Mouse (Mus musculus): ENCODE measurements around the gene Olfr231. TPM values are rescaled to one million over a fixed set of nuclear protein-coding genes. Genes with fewer than 3 reads are reported as not detected.

The Olfr231 gene
- polyA plus RNA-seq (2015; fragmentation: Nextera tagmentation; extraction: Ambion mirVana): not detected in 2 replicates

GRCm38 (mm10) chr1:174121062-174121461, at the start of gene Olfr231:
Gene Olfr231, minus strand, starts transcription at chr1:174121162.
- Histone ChIP-seq H3K27ac (ENCODE audit: low read depth, low read length) (no peak within 1 kb of the TSS), H3K4me2 (replicated peaks; ENCODE audit: low read depth) (no peak within 1 kb of the TSS), H3K36me3 (ENCODE audit: control insufficient read depth, insufficient read depth) (no peaks in the 10 kb centered on the region), H3K9me3 (ENCODE audit: control insufficient read depth) (no peaks in the 10 kb centered on the region), H3K4me1 (replicated peaks; ENCODE audit: control insufficient read depth, insufficient read depth, low read length) (no peaks in the 10 kb centered on the region), H3K27me3 (replicated peaks; ENCODE audit: control insufficient read depth, insufficient read depth, low read length) (no peaks in the 10 kb centered on the region), H3K4me3 (ENCODE audit: low read depth, low read length) (no peak within 1 kb of the TSS), H3K9ac (ENCODE audit: low read depth, low read length) (no peak within 1 kb of the TSS)
- 52% methylated on average over 2 of the region's 2 CpGs for WGBS
- ATAC-seq: no peak
- no peak for TF ChIP-seq CTCF (IDR thresholded peaks at IDR 0.05; ENCODE audit: low read depth)

- peak; percentile 27; the same call in 1 of the 2 replicates for TF ChIP-seq CTCF (IDR thresholded peaks at IDR 0.05; ENCODE audit: low read depth)
- no peaks in the 10 kb centered on the region for H3K27me3 ChIP-seq (replicated peaks; ENCODE audit: control insufficient read depth, insufficient read depth, low read length)
- H3K4me1 ChIP-seq (replicated peaks; ENCODE audit: control insufficient read depth, insufficient read depth, low read length): no peaks in the 10 kb centered on the region
- no peak for ATAC-seq
- no peak overlapping the region for H3K4me2 ChIP-seq (replicated peaks; ENCODE audit: low read depth)
- H3K9ac ChIP-seq (ENCODE audit: low read depth, low read length): no peak overlapping the region
- no peak overlapping the region for H3K4me3 ChIP-seq (ENCODE audit: low read depth, low read length)
- H3K9me3 ChIP-seq (ENCODE audit: control insufficient read depth): no peaks in the 10 kb centered on the region
- H3K27ac ChIP-seq (ENCODE audit: low read depth, low read length): no peak overlapping the region
- no peaks in the 10 kb centered on the region for H3K36me3 ChIP-seq (ENCODE audit: control insufficient read depth, insufficient read depth)
Observed at GRCm38 (mm10) chr1:174169024-174169423, 48.1 kb upstream of the Olfr231 start.

GRCm38 (mm10) chr1:174159095-174159494, 38.1 kb upstream of the Olfr231 start:
- Histone ChIP-seq H3K27me3 (replicated peaks; ENCODE audit: control insufficient read depth, insufficient read depth, low read length) (no peaks in the 10 kb centered on the region), H3K9me3 (ENCODE audit: control insufficient read depth) (no peaks in the 10 kb centered on the region), H3K9ac (ENCODE audit: low read depth, low read length) (no peak overlapping the region), H3K4me3 (ENCODE audit: low read depth, low read length) (no peak overlapping the region), H3K4me1 (replicated peaks; ENCODE audit: control insufficient read depth, insufficient read depth, low read length) (no peaks in the 10 kb centered on the region), H3K4me2 (replicated peaks; ENCODE audit: low read depth) (no peak overlapping the region), H3K27ac (ENCODE audit: low read depth, low read length) (no peak overlapping the region), H3K36me3 (ENCODE audit: control insufficient read depth, insufficient read depth) (no peaks in the 10 kb centered on the region)
- no peak for ATAC-seq
- no peak for TF ChIP-seq CTCF (IDR thresholded peaks at IDR 0.05; ENCODE audit: low read depth)
- WGBS: 92% methylated on average over 10 of the region's 10 CpGs

GRCm38 (mm10) chr1:174158512-174158911, 37.5 kb upstream of the Olfr231 start:
- no peaks in the 10 kb centered on the region for H3K27me3 ChIP-seq (replicated peaks; ENCODE audit: control insufficient read depth, insufficient read depth, low read length)
- no peaks in the 10 kb centered on the region for H3K9me3 ChIP-seq (ENCODE audit: control insufficient read depth)
- no peaks in the 10 kb centered on the region for H3K36me3 ChIP-seq (ENCODE audit: control insufficient read depth, insufficient read depth)
- H3K4me2 ChIP-seq (replicated peaks; ENCODE audit: low read depth): no peak overlapping the region
- H3K27ac ChIP-seq (ENCODE audit: low read depth, low read length): no peak overlapping the region
- ATAC-seq: no peak
- no peaks in the 10 kb centered on the region for H3K4me1 ChIP-seq (replicated peaks; ENCODE audit: control insufficient read depth, insufficient read depth, low read length)
- no peak overlapping the region for H3K4me3 ChIP-seq (ENCODE audit: low read depth, low read length)
- TF ChIP-seq CTCF (IDR thresholded peaks at IDR 0.05; ENCODE audit: low read depth): no peak
- no peak overlapping the region for H3K9ac ChIP-seq (ENCODE audit: low read depth, low read length)
- 79% methylated on average over 1 of the region's 1 CpGs for WGBS

DNA sequence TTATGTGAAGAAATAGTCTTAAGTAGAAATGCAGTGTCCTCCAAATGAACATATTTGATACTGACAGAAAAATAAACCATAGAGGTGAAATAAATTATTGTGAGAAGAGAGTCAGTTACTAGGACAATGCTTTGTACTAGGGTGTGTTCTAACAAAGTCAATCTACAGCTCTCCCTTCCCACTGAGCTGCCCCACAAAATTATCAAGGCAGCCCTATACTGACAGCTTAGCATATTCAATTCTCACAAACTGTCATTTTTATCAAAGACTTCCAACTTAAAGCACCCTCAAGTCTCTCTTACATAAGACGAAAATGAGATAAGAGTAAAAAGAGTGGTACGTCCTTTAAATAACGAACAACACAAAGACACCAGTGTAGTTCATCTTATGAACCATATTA, 36.7 kb upstream of the Olfr231 start:
- Histone ChIP-seq H3K27ac (ENCODE audit: low read depth, low read length) (no peak overlapping the region), H3K4me3 (ENCODE audit: low read depth, low read length) (no peak overlapping the region), H3K4me1 (replicated peaks; ENCODE audit: control insufficient read depth, insufficient read depth, low read length) (no peaks in the 10 kb centered on the region), H3K4me2 (replicated peaks; ENCODE audit: low read depth) (no peak overlapping the region), H3K9ac (ENCODE audit: low read depth, low read length) (no peak overlapping the region), H3K27me3 (replicated peaks; ENCODE audit: control insufficient read depth, insufficient read depth, low read length) (no peaks in the 10 kb centered on the region), H3K36me3 (ENCODE audit: control insufficient read depth, insufficient read depth) (no peaks in the 10 kb centered on the region), H3K9me3 (ENCODE audit: control insufficient read depth) (no peaks in the 10 kb centered on the region)
- 87% methylated on average over 3 of the region's 3 CpGs for WGBS
- ATAC-seq: no peak
- no peak for TF ChIP-seq CTCF (IDR thresholded peaks at IDR 0.05; ENCODE audit: low read depth)

GRCm38 (mm10) chr1:174155333-174155732, 34.4 kb upstream of the Olfr231 start, which contains the start of gene Olfr420:
Gene Olfr420, plus strand, starts transcription at chr1:174155633.
- H3K4me1 ChIP-seq (replicated peaks; ENCODE audit: control insufficient read depth, insufficient read depth, low read length): no peaks in the 10 kb centered on the region
- no peaks in the 10 kb centered on the region for H3K27me3 ChIP-seq (replicated peaks; ENCODE audit: control insufficient read depth, insufficient read depth, low read length)
- H3K9me3 ChIP-seq (ENCODE audit: control insufficient read depth): no peaks in the 10 kb centered on the region
- H3K27ac ChIP-seq (ENCODE audit: low read depth, low read length): no peak within 1 kb of the TSS
- no peak within 1 kb of the TSS for H3K4me3 ChIP-seq (ENCODE audit: low read depth, low read length)
- TF ChIP-seq CTCF (IDR thresholded peaks at IDR 0.05; ENCODE audit: low read depth): no peak
- no peaks in the 10 kb centered on the region for H3K36me3 ChIP-seq (ENCODE audit: control insufficient read depth, insufficient read depth)
- WGBS: 82% methylated on average over 1 of the region's 1 CpGs
- no peak for ATAC-seq
- H3K4me2 ChIP-seq (replicated peaks; ENCODE audit: low read depth): no peak within 1 kb of the TSS
- H3K9ac ChIP-seq (ENCODE audit: low read depth, low read length): no peak within 1 kb of the TSS

DNA sequence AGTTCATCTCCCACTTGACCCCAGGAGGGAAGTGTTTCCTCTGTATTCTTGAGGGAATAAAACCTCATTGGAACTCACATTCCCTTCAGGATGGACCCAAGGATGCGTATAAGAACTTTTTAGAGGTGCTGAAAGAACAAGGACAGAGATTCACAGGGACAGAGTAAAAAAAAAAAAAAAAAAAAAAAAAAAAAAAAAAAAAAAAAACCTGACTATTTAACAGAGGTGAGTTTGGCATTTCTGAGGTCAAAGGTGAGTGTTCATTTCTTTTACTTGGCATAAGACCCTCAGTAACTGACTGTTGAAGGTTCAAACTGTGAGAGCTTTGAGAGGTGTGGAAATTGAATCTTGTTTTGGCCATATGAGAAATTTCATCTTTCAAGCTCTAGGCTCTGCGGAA, 28.3 kb upstream of the Olfr231 start:
- Histone ChIP-seq H3K4me1 (replicated peaks; ENCODE audit: control insufficient read depth, insufficient read depth, low read length) (no peaks in the 10 kb centered on the region), H3K27ac (ENCODE audit: low read depth, low read length) (no peak overlapping the region), H3K4me2 (replicated peaks; ENCODE audit: low read depth) (no peak overlapping the region), H3K9ac (ENCODE audit: low read depth, low read length) (no peak overlapping the region), H3K4me3 (ENCODE audit: low read depth, low read length) (no peak overlapping the region), H3K36me3 (ENCODE audit: control insufficient read depth, insufficient read depth) (no peaks in the 10 kb centered on the region), H3K27me3 (replicated peaks; ENCODE audit: control insufficient read depth, insufficient read depth, low read length) (no peaks in the 10 kb centered on the region), H3K9me3 (ENCODE audit: control insufficient read depth) (no peaks in the 10 kb centered on the region)
- TF ChIP-seq CTCF (IDR thresholded peaks at IDR 0.05; ENCODE audit: low read depth): no peak
- ATAC-seq: no peak
- 91% methylated on average over 2 of the region's 2 CpGs for WGBS
